Mouse (Mus musculus) ES-E14 (cell line): ENCODE measurements around the gene Abcf3. TPM values are rescaled to one million over a fixed set of nuclear protein-coding genes. Genes with fewer than 3 reads are reported as not detected.

ENCODE experiments used
- DNase-seq: peaks from one replicate; pipeline ENCODE4 v3.0.0-alpha.2; 2013; ENCODE audit warnings: low read depth, low spot score
- H3K27ac ChIP-seq: 2 replicates; pipeline ENCODE4 v1.5.1; 2012; ENCODE audit warnings: low read depth, mild to moderate bottlenecking, low read length, moderate library complexity, mixed read lengths; ENCODE audit not compliant: poor library complexity, insufficient read depth, severe bottlenecking
- H3K36me3 ChIP-seq: 2 replicates; pipeline ENCODE4 v1.6.1; 2012; ENCODE audit warnings: mild to moderate bottlenecking, low read length, moderate library complexity, mixed read lengths; ENCODE audit not compliant: control insufficient read depth, poor library complexity, insufficient read depth, severe bottlenecking
- H3K4me1 ChIP-seq, 2 experiments: fragments of 150-350 bp in 1 of 2; sonication (generic) in 1 of 2; 2 replicates each; pipeline ENCODE4 v1.6.1; 2012; ENCODE audit warnings: low read length in 2 of 2, mild to moderate bottlenecking in 1 of 2, mixed read lengths in 1 of 2; ENCODE audit not compliant: control insufficient read depth in 2 of 2, insufficient read depth in 2 of 2, poor library complexity in 1 of 2
- H3K4me3 ChIP-seq, 2 experiments: fragments of 150-350 bp in 1 of 2; sonication (generic) in 1 of 2; 2 replicates each; pipeline ENCODE4 v1.5.1; 2012; ENCODE audit warnings: low read length in 2 of 2, low read depth in 1 of 2, mild to moderate bottlenecking in 1 of 2, mixed read lengths in 1 of 2; ENCODE audit not compliant: insufficient read depth in 1 of 2, poor library complexity in 1 of 2, severe bottlenecking in 1 of 2
- H3K9ac ChIP-seq: 2 replicates; pipeline ENCODE4 v1.6.1; 2012; ENCODE audit warnings: low read depth, mild to moderate bottlenecking, low read length, mixed read lengths; ENCODE audit not compliant: poor library complexity, insufficient read depth, severe bottlenecking
- H3K9me3 ChIP-seq: fragments of 150-350 bp; sonication (generic); 2 replicates; pipeline ENCODE4 v1.6.1; 2012; ENCODE audit warnings: low read depth, mild to moderate bottlenecking, low read length; ENCODE audit not compliant: control insufficient read depth, insufficient read depth
- CHD2 ChIP-seq: IDR thresholded peaks from 2 replicates; pipeline ENCODE4 v1.6.1; 2014; ENCODE audit warnings: mild to moderate bottlenecking, low read depth, low read length, inconsistent platforms
- HCFC1 ChIP-seq: IDR thresholded peaks from 2 replicates; pipeline ENCODE4 v1.6.1; 2012; ENCODE audit warnings: low read length, inconsistent platforms, borderline replicate concordance; ENCODE audit not compliant: insufficient read depth
- MAFK ChIP-seq: IDR thresholded peaks from 2 replicates; pipeline ENCODE4 v1.6.1; 2014; ENCODE audit warnings: mild to moderate bottlenecking, low read depth, low read length, inconsistent platforms; ENCODE audit not compliant: insufficient read depth
- ZC3H11A ChIP-seq: IDR thresholded peaks from 2 replicates; pipeline ENCODE4 v1.6.1; 2012; ENCODE audit warnings: low read depth, mild to moderate bottlenecking, inconsistent platforms, low read length, borderline replicate concordance
- ZNF384 ChIP-seq: IDR thresholded peaks from 2 replicates; pipeline ENCODE4 v1.6.1; 2012; ENCODE audit warnings: low read depth, low read length, inconsistent platforms
- in situ Hi-C, 2 experiments: fragments of 600-800 bp; cut with MboI; formaldehyde crosslinking; loops; one replicate each; pipeline ENCODE4 v1.15.1; 2025; ENCODE audit warnings: low sequenced_read_pairs in 2 of 2, inconsistent platforms in 1 of 2; ENCODE audit not compliant: unreplicated experiment in 2 of 2
- total RNA-seq: library from RNA; depleted of rRNA; stranded (reverse); fragments of 300-350 nt; gene quantifications from 2 replicates; pipeline ENCODE4 v1.2.3, GENCODE M21; 2012

The Abcf3 gene
- total RNA-seq, 1 experiment = 49.8 TPM

GRCm38 (mm10) chr16:20591076-20591705 is 42.8 kb downstream of the Abcf3 start:
- peaks cover 0 to 7% of the 10 kb centered on the region in 2 experiments; a peak in 1 of 4 replicates for H3K4me1 ChIP-seq
- no peak for TF ChIP-seq ZC3H11A
- TF ChIP-seq MAFK = no peak
- no peak for TF ChIP-seq HCFC1
- TF ChIP-seq ZNF384 = no peak
- TF ChIP-seq CHD2 = no peak
- H3K27ac ChIP-seq = no peak overlapping the region
- H3K9ac ChIP-seq = peak overlapping the region; percentile 6; the same call in 1 of the 2 replicates
- no peaks in the 10 kb centered on the region for H3K9me3 ChIP-seq
- H3K36me3 ChIP-seq = no peaks in the 10 kb centered on the region
- in situ Hi-C loops = no loop called here
- no peak for DNase-seq
- peak overlapping the region; percentile 48 to 55; a peak in 3 of 4 replicates for H3K4me3 ChIP-seq

GRCm38 (mm10) chr16:20595060-20595673 is 46.8 kb downstream of the Abcf3 start:
- Histone ChIP-seq H3K4me3 (no peak overlapping the region), H3K36me3 (no peaks in the 10 kb centered on the region), H3K4me1 (peaks cover 0 to 6% of the 10 kb centered on the region in 2 experiments; a peak in 1 of 4 replicates), H3K9me3 (no peaks in the 10 kb centered on the region), H3K9ac (no peak overlapping the region), H3K27ac (no peak overlapping the region)
- TF ChIP-seq ZNF384 = no peak
- DNase-seq = no peak
- in situ Hi-C loops = no loop called here

GRCm38 (mm10) chr16:20595737-20596136 is 47.4 kb downstream of the Abcf3 start:
- in situ Hi-C loops = no loop called here
- H3K27ac ChIP-seq = no peak overlapping the region
- no peak overlapping the region for H3K4me3 ChIP-seq
- H3K9me3 ChIP-seq = no peaks in the 10 kb centered on the region
- H3K36me3 ChIP-seq = no peaks in the 10 kb centered on the region
- peaks cover 0 to 3% of the 10 kb centered on the region in 2 experiments; a peak in 1 of 4 replicates for H3K4me1 ChIP-seq
- no peak for DNase-seq
- TF ChIP-seq ZC3H11A (no peak), ZNF384 (no peak), MAFK (no peak), HCFC1 (no peak), CHD2 (no peak)
- no peak overlapping the region for H3K9ac ChIP-seq

- Histone ChIP-seq H3K27ac (no peak overlapping the region), H3K4me1 (no peaks in the 10 kb centered on the region), H3K9ac (no peak overlapping the region), H3K4me3 (no peak overlapping the region), H3K36me3 (no peaks in the 10 kb centered on the region), H3K9me3 (no peaks in the 10 kb centered on the region)
- DNase-seq = no peak
- TF ChIP-seq ZC3H11A (no peak), HCFC1 (no peak), MAFK (no peak), ZNF384 (no peak), CHD2 (no peak)
- in situ Hi-C loops = no loop called here
Observed at GRCm38 (mm10) chr16:20596687-20597441, 48.5 kb downstream of the Abcf3 start.
